Mouse (Mus musculus) hindbrain, embryonic 13.5 days (tissue): ENCODE measurements at regions not wholly inside any gene's neighbourhood (a gene's known extent, or its start where the extent isn't known, plus 50 kb on each side); places are given as distances from the start of the nearest gene placed in this dataset.

Experiments
- ATAC-seq: fragments of 200-750 bp; cut with Nextera tagmentation; 2 replicates; pipeline ENCODE4 v1.8.0; 2017; ENCODE audit warnings: moderate TSS enrichment; ENCODE audit not compliant: low FRiP score
- H3K27ac ChIP-seq: fragments of 300-500 bp; sonication (generic); 2 replicates; pipeline ENCODE4 v1.5.1; 2015; ENCODE audit warnings: inconsistent platforms, mild to moderate bottlenecking, moderate library complexity
- H3K27me3 ChIP-seq: fragments of 300-500 bp; sonication (generic); 2 replicates; pipeline ENCODE4 v1.6.1; 2015; ENCODE audit warnings: mild to moderate bottlenecking, inconsistent platforms
- H3K36me3 ChIP-seq: fragments of 300-500 bp; sonication (generic); 2 replicates; pipeline ENCODE4 v1.6.1; 2015; ENCODE audit warnings: mild to moderate bottlenecking, inconsistent platforms
- H3K4me1 ChIP-seq: fragments of 300-500 bp; sonication (generic); replicated peaks from 2 replicates; pipeline ENCODE4 v1.6.1; 2015; ENCODE audit warnings: inconsistent platforms
- H3K4me2 ChIP-seq: fragments of 300-500 bp; sonication (generic); 2 replicates; pipeline ENCODE4 v1.6.1; 2015; ENCODE audit warnings: inconsistent platforms, mild to moderate bottlenecking, moderate library complexity
- H3K4me3 ChIP-seq: fragments of 300-500 bp; sonication (generic); 2 replicates; pipeline ENCODE4 v1.5.1; 2015; ENCODE audit warnings: mild to moderate bottlenecking, inconsistent platforms
- H3K9ac ChIP-seq: fragments of 300-500 bp; sonication (generic); 2 replicates; pipeline ENCODE4 v1.6.1; 2015; ENCODE audit warnings: mild to moderate bottlenecking, inconsistent platforms
- H3K9me3 ChIP-seq: fragments of 300-500 bp; sonication (generic); 2 replicates; pipeline ENCODE4 v1.6.1; 2016; ENCODE audit warnings: inconsistent platforms
- WGBS: fragments of 180-500 bp; shearing (Covaris S2); methylation state at CpG from one replicate; pipeline ENCODE4 v1.1.7; 2015; 5-methylcytosine and 5-hydroxymethylcytosine counted together

- Histone ChIP-seq H3K4me1 (peaks cover 7% of the 10 kb centered on the region), H3K9ac (no peak overlapping the region), H3K9me3 (no peaks in the 10 kb centered on the region), H3K36me3 (no peaks in the 10 kb centered on the region), H3K27ac (no peak overlapping the region), H3K4me2 (no peak overlapping the region), H3K4me3 (no peak overlapping the region), H3K27me3 (no peaks in the 10 kb centered on the region)
- WGBS: 73% methylated on average over 1 of the region's 1 CpGs
- ATAC-seq: 0 out of 2 replicates have a peak, but pooled peaks have one; percentile 54
Observed at GRCm38 (mm10) chr10:9457222-9457621, 217.8 kb downstream of the Samd5 start.

GRCm38 (mm10) chr10:9439072-9439471 is 235.9 kb downstream of the Samd5 start:
- H3K4me2 ChIP-seq: no peak overlapping the region
- H3K4me1 ChIP-seq: peaks cover 15% of the 10 kb centered on the region; the same call in 1 of the 2 replicates
- H3K27ac ChIP-seq: no peak overlapping the region; the same call in 1 of the 2 replicates
- H3K27me3 ChIP-seq: no peaks in the 10 kb centered on the region
- H3K4me3 ChIP-seq: no peak overlapping the region
- 65% methylated on average over 4 of the region's 4 CpGs for WGBS
- H3K9me3 ChIP-seq: no peaks in the 10 kb centered on the region
- H3K36me3 ChIP-seq: no peaks in the 10 kb centered on the region
- ATAC-seq: no peak
- no peak overlapping the region for H3K9ac ChIP-seq

- H3K4me1 ChIP-seq: peaks cover 15% of the 10 kb centered on the region; the same call in 1 of the 2 replicates
- H3K27me3 ChIP-seq: no peaks in the 10 kb centered on the region
- WGBS: 41% methylated on average over 4 of the region's 4 CpGs
- H3K36me3 ChIP-seq: no peaks in the 10 kb centered on the region
- no peak overlapping the region for H3K9ac ChIP-seq
- no peak for ATAC-seq
- H3K4me3 ChIP-seq: no peak overlapping the region
- H3K4me2 ChIP-seq: no peak overlapping the region
- no peaks in the 10 kb centered on the region for H3K9me3 ChIP-seq
- no peak overlapping the region for H3K27ac ChIP-seq
Observed at GRCm38 (mm10) chr10:9438366-9438765, 236.6 kb downstream of the Samd5 start.

- no peaks in the 10 kb centered on the region for H3K9me3 ChIP-seq
- H3K36me3 ChIP-seq: no peaks in the 10 kb centered on the region
- no peak overlapping the region for H3K9ac ChIP-seq
- 82% methylated on average over 2 of the region's 2 CpGs for WGBS
- no peak for ATAC-seq
- no peak overlapping the region for H3K27ac ChIP-seq
- H3K4me2 ChIP-seq: no peak overlapping the region
- no peaks in the 10 kb centered on the region for H3K4me1 ChIP-seq
- H3K27me3 ChIP-seq: no peaks in the 10 kb centered on the region
- H3K4me3 ChIP-seq: no peak overlapping the region
Observed at GRCm38 (mm10) chr10:9429085-9429484, 245.9 kb downstream of the Samd5 start.

- H3K27me3 ChIP-seq: no peaks in the 10 kb centered on the region
- H3K9ac ChIP-seq: no peak overlapping the region
- 62% methylated on average over 4 of the region's 4 CpGs for WGBS
- H3K27ac ChIP-seq: no peak overlapping the region
- H3K4me1 ChIP-seq: no peaks in the 10 kb centered on the region
- H3K4me3 ChIP-seq: no peak overlapping the region
- no peak overlapping the region for H3K4me2 ChIP-seq
- no peaks in the 10 kb centered on the region for H3K36me3 ChIP-seq
- ATAC-seq: no peak
- no peaks in the 10 kb centered on the region for H3K9me3 ChIP-seq
Observed at GRCm38 (mm10) chr10:9420741-9421140, 254.3 kb downstream of the Samd5 start.

GRCm38 (mm10) chr10:9416685-9417084 is 258.3 kb downstream of the Samd5 start:
- no peak overlapping the region for H3K9ac ChIP-seq
- H3K27ac ChIP-seq: no peak overlapping the region
- no peak for ATAC-seq
- H3K4me3 ChIP-seq: no peak overlapping the region
- H3K9me3 ChIP-seq: no peaks in the 10 kb centered on the region
- H3K36me3 ChIP-seq: no peaks in the 10 kb centered on the region
- H3K4me1 ChIP-seq: no peaks in the 10 kb centered on the region
- no peaks in the 10 kb centered on the region for H3K27me3 ChIP-seq
- no peak overlapping the region for H3K4me2 ChIP-seq
- 95% methylated on average over 5 of the region's 5 CpGs for WGBS

GRCm38 (mm10) chr10:9406101-9406500 is 268.9 kb downstream of the Samd5 start:
- 55% methylated on average over 4 of the region's 4 CpGs for WGBS
- Histone ChIP-seq H3K27ac (no peak overlapping the region), H3K4me3 (no peak overlapping the region), H3K9ac (no peak overlapping the region), H3K4me1 (peaks cover 11% of the 10 kb centered on the region; the same call in 1 of the 2 replicates), H3K4me2 (no peak overlapping the region), H3K27me3 (no peaks in the 10 kb centered on the region), H3K36me3 (no peaks in the 10 kb centered on the region), H3K9me3 (no peaks in the 10 kb centered on the region)
- no peak for ATAC-seq

- no peak overlapping the region for H3K4me2 ChIP-seq
- no peaks in the 10 kb centered on the region for H3K36me3 ChIP-seq
- ATAC-seq: no peak
- 88% methylated on average over 2 of the region's 2 CpGs for WGBS
- H3K27me3 ChIP-seq: no peaks in the 10 kb centered on the region
- H3K4me3 ChIP-seq: no peak overlapping the region
- H3K27ac ChIP-seq: no peak overlapping the region
- no peak overlapping the region for H3K9ac ChIP-seq
- H3K9me3 ChIP-seq: no peaks in the 10 kb centered on the region
- H3K4me1 ChIP-seq: peaks cover 11% of the 10 kb centered on the region; the same call in 1 of the 2 replicates
Observed at GRCm38 (mm10) chr10:9405417-9405816, 269.6 kb downstream of the Samd5 start.

- Histone ChIP-seq H3K36me3 (no peaks in the 10 kb centered on the region), H3K9me3 (no peaks in the 10 kb centered on the region), H3K27me3 (no peaks in the 10 kb centered on the region), H3K4me2 (no peak overlapping the region), H3K27ac (no peak overlapping the region), H3K9ac (no peak overlapping the region), H3K4me1 (peaks cover 11% of the 10 kb centered on the region; the same call in 1 of the 2 replicates), H3K4me3 (no peak overlapping the region)
- no peak for ATAC-seq
- WGBS: 85% methylated on average over 6 of the region's 6 CpGs
Observed at GRCm38 (mm10) chr10:9404963-9405362, 270.0 kb downstream of the Samd5 start.

- ATAC-seq: no peak; the same call in 1 of the 2 replicates
Observed at GRCm38 (mm10) chr10:9400911-9401617, 273.9 kb downstream of the Samd5 start.

GRCm38 (mm10) chr10:9377440-9378101 is 297.4 kb downstream of the Samd5 start:
- Histone ChIP-seq H3K4me3 (no peak overlapping the region), H3K9ac (no peak overlapping the region), H3K4me2 (no peak overlapping the region), H3K27ac (no peak overlapping the region), H3K36me3 (no peaks in the 10 kb centered on the region), H3K27me3 (no peaks in the 10 kb centered on the region), H3K9me3 (no peaks in the 10 kb centered on the region), H3K4me1 (peaks cover 7% of the 10 kb centered on the region)
- no peak for ATAC-seq
- 70% methylated on average over 7 of the region's 7 CpGs for WGBS

More at GRCm38 (mm10) chr10:9400911-9401617, 273.9 kb downstream of the Samd5 start:
- H3K4me2 ChIP-seq: no peak overlapping the region
- H3K27me3 ChIP-seq: no peaks in the 10 kb centered on the region
- H3K9me3 ChIP-seq: no peaks in the 10 kb centered on the region
- H3K9ac ChIP-seq: no peak overlapping the region
- H3K4me3 ChIP-seq: no peak overlapping the region
- H3K4me1 ChIP-seq: 0 out of 2 replicates have a peak, but pooled peaks cover 4% of the 10 kb centered on the region
- 70% methylated on average over 15 of the region's 15 CpGs for WGBS
- H3K36me3 ChIP-seq: no peaks in the 10 kb centered on the region
- H3K27ac ChIP-seq: no peak overlapping the region

GRCm38 (mm10) chr10:9362306-9362865 is 312.6 kb downstream of the Samd5 start:
- Histone ChIP-seq H3K27ac (no peak overlapping the region), H3K4me3 (no peak overlapping the region), H3K36me3 (no peaks in the 10 kb centered on the region), H3K9ac (no peak overlapping the region), H3K4me1 (no peaks in the 10 kb centered on the region), H3K4me2 (no peak overlapping the region), H3K9me3 (no peaks in the 10 kb centered on the region), H3K27me3 (no peaks in the 10 kb centered on the region)
- no peak for ATAC-seq
- WGBS: 66% methylated on average over 1 of the region's 1 CpGs
